Mouse (Mus musculus) embryo, embryonic 11 days (tissue): Measurements from ENCODE around the gene Greb1.
A peak's percentile ranks its signal among the peaks of the same experiment; 100 is the strongest.

Source experiments
- DNase-seq: peaks from one replicate; pipeline ENCODE4 v3.0.0-alpha.2; 2015

Greb1 gene

DNA sequence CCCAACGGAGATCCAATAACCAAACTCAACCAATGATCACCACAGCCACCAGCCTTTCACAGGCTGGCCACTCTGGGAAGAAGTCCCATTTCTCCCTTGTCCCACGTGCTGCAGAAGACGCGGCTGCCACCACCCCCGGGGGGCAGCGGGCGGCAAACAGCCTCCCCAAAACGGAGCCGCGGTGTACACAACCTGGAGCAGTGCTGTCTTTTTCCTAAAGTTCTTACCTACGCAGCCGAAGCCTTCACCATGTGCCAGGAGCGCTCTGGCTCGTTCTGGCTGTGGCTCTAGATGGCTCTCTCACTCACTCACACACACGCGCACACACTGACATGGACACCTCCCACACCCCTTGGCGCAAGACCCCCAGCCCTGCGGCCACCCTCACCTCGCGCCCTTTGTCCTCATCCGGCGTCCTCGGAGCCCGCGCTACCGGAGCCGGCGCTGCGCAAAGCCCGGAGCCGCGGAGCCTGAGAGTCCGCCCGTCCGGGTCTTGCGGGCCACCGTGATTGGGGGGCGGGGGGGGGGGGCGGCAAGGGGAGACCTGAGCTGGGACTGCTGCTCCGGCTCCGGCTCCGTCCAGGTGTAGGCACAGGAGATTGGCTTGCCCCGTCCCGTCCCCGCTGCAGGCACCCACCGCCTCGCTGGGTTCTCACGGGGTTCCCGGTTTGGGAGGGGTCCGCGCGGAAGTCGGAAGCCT is at the start of gene Greb1:
Gene Greb1, minus strand, starts transcription at position 628 of the 700 bp plus-strand sequence.
- peak; percentile 84 for DNase-seq

DNA sequence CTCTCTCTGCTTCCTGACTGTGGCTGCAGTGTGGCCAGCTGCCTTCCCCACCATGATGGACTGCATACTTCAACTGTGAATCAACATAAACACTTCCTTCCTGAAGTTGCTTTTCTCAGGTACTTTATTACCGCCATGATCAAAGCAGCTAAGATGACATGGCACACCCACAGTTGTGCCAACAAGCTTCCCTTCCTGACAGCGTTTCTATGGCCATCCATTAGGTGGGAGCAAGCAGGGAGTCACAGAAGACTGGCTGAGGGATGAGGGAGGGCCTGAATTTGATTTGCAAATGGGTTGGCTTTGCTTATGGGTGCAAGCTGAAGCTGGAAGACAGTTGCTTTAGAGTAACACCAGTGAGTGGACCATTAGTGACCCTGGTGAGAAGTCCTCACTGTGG is 49.1 kb upstream of the Greb1 start:
- DNase-seq, result no peak

DNA sequence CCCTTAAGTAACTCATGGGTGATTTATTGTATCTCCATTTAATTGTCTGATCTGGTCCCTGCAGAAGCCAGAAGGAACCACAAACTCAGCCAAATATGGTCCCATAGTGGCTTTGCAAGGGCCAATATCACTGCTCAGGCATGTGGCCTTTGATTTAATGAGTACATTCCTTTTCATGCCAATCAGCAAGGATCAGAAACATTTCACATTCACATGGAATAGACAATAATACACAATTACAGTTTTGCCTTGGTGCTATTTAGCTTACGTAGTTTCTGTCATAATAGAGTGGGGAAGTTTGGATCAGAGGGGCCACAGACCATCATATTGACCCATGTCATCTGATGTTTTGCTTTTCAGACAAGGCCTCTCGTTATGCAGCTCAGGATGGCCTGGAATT is 47.8 kb upstream of the Greb1 start:
- DNase-seq, result no peak

DNA sequence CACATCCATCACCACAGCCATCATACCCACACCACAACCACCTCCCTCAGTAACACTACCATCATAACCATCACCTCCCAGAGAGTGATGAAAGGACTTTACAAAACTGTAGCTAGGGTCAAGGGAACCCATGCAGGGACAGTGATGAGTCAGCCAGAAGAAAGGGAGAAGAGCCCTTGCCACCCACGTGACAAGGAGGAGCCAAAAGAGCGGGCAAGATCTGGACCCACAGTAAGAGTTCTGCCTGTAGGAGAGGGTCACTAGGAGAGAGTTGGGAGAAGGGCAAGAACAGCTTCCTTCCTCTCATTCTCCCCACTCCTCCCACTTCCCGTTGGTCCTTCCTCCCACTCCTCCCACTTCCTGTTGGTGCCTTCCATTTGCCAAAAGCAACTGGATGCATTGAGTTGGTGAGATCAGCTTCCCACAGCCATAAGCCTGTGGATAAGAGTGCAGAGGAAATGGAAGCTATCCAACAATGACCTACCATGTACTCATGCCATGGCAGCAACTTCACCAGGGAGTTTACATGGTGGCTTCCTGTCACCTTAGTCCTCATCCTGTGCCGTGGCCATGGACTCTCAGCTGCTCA is 46.6 kb upstream of the Greb1 start:
- no peak for DNase-seq

DNA sequence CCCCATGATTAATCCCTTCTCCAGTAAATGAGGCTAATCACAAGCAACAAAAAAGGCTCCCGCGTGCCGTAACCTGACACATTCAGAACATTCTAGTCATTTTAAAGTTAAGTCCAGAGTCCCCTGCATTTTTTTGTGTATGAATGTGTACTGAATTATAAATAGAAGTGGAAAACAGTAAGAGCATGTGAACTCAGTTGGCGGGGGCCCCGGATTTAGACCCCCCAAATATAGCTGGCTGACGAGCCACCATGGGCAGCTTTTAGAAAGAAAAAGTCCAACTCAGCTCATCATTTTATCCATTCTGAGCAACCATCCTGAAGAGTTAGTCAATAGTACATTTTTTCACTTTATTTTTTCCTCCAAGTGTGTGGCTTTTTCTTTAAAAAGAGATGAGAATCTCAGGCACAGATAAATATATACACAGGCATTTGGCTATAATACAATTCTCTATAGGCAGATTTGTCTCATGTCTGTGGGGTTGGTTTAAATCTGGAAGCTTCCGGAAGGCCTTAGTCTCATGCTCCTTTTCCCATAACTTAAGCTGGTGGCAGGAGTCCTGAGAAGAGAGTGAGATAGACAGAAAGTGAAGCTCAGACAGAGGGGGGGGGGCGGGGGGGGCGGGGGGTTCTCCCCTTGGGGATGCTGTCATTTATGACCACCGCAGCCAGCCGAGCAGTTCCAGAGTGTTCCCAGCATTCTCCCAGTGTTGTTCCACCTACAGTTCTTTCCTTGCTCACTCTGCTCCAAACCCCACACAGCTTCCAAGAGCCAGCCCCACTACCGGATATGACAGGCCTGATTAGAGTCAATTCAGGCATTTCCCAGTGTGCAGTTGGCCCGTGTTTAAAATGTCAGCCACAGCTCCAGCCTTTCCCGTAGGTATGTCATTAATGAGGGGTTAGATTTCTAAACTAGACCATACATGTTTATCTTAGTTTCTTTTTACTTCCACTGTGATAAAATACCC is 44.2 kb upstream of the Greb1 start:
- peak; percentile 55 for DNase-seq

DNA sequence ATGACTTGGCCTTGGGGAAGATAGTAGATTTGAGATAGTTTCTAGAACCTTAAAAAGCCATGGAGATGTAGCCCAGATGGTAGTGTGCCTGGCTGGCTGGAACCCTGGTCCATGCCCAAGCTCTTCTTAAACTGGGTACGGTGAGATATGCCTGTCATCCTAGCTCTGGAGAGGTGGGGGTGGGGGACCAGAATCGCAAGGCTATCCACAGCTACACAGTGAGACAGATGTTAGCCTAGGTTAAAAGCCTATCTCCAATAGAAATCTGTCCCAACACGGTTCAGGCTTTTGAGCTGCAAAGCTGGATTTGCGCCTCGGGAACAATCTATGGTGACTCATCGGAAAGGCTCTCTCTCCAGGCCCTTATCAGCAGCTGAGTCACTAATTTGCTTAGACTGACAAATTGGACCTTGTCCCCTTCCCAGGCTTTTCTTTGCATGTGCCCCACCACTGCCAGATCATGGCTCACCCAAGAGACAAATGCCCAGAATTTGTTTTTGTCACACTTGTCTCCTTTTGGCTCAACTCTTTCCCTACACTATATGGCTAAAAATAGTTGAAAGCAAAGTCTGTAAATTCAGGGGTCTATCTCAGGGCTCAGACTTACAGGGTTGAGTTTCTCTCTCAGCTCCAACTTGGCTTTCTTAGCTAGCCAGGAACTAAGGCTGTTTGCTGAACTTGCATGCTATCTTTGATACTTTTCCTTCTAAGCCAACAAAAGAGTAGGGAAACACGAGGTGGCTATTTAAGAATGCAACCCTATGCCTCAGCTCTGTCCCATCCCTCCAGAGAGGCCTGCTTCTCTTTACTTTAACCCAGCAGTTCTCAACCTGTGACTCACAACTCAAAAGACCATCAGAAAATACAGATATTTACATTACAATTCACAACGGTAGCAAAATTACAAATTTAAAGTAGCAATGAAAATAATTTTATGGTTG is 40.4 kb upstream of the Greb1 start:
- DNase-seq, result no peak

DNA sequence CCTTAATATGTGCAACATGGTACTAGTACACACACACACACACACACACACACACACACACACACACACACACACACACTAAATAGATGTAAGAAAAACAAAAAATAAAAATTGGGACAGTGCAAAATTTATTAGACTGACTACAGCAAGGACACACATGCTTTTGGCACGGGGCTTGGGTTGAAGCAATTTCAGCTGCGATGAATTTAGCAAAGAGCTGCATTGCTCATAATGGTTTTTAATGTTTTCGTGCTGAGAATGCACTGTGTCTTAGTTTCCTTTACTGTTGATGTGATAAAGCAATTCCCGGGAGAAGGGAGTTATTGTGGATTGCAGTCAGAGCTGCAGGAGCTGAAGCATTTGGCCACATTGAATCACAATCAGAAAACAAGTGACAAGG is 37.1 kb upstream of the Greb1 start:
- DNase-seq, result no peak

DNA sequence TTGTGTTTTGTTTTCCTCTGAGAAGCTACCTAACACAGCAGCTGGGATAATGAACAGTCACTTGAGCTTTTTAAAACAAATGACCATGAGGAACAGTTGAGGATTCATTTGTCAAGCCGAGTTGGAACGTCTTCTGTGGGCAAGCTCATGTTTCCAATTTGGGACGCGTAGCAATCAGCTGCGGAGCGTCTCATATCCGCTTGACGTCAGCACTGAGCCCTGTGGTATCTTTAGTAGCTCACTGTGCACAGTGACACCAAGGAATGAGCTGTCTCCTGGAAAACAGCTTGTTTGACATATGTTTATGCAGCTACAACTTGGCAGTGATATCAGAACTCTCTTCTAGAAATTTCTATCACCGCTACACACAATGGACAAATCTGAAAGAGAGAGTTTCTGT is 35.5 kb upstream of the Greb1 start:
- DNase-seq, result peak; percentile 39

DNA sequence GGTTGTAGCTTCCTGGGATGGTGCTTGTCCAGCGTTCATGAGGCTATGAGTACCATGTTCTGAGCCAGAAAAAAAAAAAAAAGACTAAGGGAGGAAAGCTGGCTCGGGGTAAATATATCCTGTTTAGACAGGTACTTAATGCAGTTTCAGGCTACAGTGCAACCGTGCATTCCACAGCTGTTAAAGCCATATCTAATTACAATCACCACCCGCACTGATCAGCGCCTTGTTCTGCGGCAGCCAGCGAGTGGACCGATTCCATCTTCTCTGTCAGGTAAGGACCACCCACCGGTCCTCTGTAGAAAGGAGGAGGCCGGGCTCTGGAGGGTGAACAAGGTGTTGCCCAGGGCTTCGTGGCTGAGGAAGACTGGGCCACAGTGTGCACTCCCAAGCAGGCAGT is 34.0 kb upstream of the Greb1 start:
- DNase-seq, result no peak

DNA sequence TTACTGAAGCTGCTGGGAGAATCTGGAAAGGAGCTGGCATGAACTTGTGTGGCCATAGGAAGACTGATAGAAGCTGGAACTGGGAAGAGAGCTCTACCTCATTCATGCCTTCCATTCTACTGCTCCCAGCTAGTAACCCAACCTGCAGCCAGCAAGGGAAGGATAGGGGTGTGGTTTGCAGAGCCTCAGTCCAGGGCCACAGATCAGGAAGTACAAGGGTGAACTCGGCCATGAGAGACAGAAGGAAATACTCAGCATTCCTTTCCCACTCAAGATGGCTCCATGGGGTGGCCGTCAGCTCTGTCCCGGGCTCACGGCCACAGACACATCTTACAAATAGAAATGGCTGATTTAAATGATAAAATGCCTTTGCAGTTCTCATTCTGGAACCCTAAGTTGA is 30.4 kb upstream of the Greb1 start:
- no peak for DNase-seq

DNA sequence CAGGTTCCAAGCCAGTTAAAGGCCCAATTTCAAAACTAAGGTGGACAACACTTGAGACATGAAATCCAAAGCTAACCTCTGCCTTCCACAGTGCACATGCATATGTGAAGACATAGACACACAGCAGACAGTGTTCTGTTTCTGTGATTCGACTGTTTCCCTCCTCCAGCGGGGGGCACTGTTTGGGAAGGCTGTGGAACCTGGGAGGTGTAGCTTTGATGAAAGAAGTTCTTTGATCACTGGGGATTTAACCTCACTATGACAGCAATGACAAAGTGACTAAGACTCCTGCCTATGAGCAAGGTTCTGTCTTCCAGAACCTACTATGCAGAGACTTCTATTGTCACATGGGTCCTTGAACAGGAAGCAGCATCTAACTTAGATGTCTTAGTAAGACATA is 29.1 kb upstream of the Greb1 start:
- DNase-seq, result no peak

DNA sequence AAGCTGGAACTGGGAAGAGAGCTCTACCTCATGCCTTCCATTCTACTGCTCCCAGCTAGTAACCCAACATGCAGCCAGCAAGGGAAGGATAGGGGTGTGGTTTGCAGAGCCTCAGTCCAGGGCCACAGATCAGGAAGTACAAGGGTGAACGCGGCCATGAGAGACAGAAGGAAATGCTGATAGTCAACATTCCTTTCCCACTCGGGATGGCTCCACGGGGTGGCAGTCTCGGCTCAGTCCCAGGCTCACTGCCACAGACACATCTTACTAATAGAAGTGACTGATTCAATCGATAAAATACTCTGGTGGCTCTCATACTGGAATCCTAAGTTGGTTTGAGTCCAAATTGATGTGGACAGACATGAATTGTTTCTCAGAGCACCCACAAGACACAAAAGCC is 27.8 kb upstream of the Greb1 start:
- DNase-seq, result no peak

DNA sequence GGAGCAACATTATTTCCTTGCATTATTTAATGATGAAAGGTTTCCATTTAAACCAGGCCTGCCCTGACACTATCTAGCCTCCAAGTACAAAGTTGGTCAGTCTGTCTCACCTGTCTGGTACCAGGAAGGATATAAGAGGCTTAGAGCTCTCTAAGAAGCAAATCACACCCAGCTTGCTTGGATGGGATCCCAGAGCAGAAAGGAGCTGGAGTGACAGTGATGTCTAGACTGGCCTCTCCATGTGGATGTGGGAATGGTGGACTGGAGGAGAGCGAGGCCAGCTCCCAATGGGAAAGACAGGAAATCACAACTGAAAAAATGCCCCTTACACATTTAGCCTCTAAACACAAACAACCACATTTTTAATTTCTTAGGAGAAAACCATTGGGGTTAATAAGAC is 23.0 kb upstream of the Greb1 start:
- no peak for DNase-seq

DNA sequence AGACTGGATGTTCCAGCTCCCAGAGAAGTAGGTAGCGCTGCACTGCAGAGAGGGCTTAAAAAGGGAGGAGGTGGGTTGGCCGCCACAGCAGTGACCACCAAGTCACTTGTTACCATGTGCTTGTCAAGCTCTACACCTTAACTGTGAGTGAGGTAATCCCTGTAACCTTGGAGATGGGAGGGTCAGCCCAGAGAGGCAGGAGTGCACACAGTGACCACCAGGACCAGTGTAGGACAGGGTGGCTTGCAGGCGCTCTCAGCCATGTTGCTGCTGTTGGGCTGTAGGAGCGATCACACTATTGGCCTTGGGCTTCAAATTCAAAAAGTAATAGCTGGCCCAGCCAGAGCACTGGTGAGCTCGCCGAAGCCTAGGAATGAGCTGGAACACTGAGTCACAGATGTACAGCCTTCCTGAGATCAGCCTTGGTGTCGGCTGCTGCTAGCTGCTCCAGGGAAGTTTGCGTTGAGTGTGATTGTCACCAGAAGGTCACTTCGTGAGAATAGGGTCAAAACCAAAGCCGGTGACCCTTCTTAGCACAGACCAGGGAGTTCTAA is 21.6 kb upstream of the Greb1 start:
- no peak for DNase-seq

DNA sequence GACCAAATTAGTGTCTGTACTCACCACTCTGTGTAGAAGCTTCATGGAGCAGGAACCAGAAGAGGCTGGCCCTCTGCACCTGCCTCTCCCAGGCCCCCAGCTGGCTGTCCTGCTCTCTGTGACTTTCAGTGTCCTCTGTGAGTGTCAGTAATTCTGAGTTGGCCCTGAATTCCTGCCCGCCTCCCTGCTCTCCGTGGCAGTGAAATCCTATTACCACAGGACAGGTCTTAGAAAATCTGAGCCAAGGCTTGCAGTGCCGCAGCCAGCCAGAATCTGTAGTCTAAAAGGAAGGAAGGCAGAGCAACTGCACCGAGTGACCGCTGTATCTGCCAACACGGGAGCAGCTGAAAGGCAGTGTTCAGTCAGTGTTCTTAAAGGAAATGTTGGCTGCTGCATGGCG is 20.1 kb upstream of the Greb1 start:
- DNase-seq, result no peak

DNA sequence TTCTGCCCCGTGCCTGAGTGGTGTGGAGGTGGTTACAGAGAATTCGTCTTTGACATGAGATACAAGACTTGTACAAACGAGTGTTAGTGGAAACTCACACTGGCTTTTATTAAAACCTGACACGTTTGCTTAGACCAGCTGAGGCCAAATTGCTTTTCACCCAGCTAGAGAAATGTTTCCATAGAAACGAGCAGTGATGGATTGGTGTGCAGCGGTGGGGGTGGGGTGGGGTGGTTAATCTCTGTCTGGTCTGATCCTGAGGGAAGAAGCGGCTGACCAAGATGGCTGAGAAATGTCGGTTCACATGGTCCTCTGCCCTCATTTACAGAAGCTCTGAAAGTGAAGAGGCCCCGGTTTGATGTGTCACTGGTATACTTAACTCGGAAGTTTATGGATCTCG is 17.8 kb upstream of the Greb1 start:
- DNase-seq, result peak; percentile 63

DNA sequence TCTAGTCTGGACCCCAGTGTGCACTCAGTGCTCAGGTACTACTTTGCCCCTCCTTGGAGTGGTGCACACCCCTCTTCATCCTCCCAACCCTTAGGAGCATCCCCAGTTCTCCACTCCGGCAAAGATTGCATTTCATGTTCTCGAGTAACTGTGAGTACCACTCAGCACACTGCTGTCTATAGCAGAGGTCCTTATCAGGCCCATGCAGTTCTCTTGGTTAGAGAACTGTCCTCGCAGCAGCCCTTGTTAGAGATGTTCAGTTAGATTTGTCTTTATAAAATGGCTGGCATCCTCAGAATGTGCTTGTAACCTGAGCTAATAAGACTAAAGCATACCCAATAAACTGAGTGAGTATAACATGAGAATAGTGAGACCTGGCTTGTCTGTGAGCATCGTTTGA is 16.5 kb upstream of the Greb1 start:
- DNase-seq, result no peak

DNA sequence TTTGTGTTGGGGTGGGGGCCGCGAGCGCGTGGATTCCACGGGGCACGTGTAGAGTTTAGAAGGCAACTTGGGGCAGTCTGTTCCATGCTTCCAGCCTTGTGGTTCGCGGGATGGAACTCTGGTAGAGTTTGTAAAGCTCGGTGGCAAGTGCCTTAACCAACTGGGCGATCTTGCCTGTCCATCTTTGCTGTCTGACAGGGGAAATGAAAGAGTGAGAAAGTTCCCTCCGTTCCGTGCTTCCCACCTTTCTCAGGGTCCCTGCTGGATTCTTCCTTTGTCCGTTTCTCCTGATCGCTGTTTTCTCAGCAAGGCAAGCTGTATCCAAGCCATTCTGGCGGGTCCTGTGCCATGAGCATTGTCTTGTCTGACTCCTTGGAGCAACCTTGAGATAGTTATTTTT is 10.8 kb upstream of the Greb1 start:
- peak; percentile 34 for DNase-seq

DNA sequence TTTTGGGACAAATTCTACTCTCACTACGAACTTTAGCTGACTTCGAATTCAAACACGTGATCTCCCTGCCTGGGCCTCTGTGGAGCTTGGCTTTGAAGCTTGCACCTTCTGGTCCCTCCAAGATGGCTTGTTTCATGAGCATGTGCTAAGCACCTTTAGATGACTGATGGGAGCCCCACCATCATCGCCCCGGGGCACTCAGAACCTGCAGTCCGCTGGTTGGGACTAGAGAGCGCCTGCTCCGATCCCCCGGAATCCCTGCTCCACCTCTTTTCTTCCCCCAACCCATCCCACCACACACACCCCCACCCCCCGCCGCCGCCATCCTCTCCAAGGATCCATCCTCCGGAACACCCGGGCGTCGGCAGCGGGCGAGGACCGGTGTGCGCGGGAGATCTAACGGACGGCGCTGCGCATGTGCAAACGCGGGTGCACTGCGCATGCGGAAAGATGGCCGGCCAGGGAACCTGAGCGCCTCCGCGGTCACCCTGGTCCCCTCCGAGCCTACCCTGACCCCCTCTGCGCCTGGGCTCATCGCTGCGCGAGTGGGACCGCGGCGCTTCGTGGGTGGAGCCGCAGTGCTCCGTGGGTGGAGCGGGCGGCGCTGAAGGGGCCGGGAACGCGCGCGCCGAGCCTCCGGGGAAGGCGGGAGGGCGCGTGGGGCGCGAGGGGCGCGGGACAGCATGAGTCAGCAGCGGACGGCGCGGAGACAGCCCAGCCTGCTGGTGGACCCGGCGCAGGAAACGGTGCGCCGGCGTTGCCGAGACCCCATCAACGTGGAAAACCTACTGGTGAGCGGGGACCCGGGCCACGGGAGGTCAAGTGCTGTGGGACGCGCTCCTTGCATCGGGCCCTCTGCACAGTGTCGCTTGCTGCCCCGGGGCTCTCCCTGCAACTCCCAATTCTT is 10.1 kb upstream of the Greb1 start, which contains the start of gene E2f6:
Gene E2f6, plus strand, starts transcription at position 439 of the 907 bp plus-strand sequence.
- DNase-seq, result peak; percentile 92

DNA sequence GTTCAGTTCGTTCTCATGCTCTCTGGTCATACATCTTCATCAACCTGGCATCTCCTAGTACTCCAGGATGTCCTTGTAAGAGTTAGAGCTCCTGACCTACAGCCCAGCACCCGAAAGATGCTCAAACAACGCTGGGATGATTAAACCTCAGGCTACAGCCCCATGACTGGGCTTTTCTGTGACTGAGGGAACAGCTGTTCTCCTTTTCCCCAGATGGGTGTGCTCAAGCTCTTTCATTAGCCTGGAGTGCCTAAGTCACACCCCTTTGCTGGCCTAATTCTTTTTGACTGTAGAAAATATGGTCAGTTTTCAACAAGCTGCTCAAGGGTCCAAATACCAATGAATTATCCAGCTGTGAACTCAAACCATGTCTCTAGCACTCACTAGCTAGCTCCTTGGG is 7.4 kb upstream of the Greb1 start:
- DNase-seq, result peak; percentile 75

DNA sequence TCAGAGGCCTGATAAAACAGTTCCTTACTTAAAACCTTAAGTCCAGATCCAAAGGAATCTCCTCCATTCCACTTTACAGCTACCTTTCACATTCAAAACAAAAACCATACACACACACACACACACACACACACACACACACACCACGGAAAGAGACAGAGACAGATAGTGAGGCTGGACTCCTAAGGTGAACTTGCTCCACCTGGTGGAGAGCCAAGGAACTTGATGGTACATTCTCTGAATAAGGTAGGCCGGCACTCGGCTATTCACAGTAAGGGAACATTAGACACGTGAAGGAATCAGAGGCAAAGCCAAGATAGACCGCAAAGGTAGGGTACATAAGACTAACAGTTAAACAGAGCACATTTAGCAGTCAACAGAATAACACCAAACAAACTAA is 4.8 kb upstream of the Greb1 start:
- peak; percentile 92 for DNase-seq
